Mouse (Mus musculus) right cerebral cortex, postnatal 4 days (tissue): ENCODE data around the gene Gm906.
"Not testable (repeated sequence)": the region's sequence is repeated elsewhere in the genome, so short reads cannot be mapped to it uniquely, and the experiment has no call there.

ENCODE experiments used
- DNase-seq: peaks from one replicate; pipeline ENCODE4 v3.0.0-alpha.2; 2022

The Gm906 gene

GRCm38 (mm10) chr13:50250208-50250607 is at the start of gene Gm906:
TSS of gene Gm906 (minus strand) at chr13:50250308.
- not testable (repeated sequence) for DNase-seq

GRCm38 (mm10) chr13:50283308-50283707 is 33.2 kb upstream of the Gm906 start:
- DNase-seq = not testable (repeated sequence)

- no peak for DNase-seq
Observed at GRCm38 (mm10) chr13:50236487-50236886, 13.6 kb downstream of the Gm906 start.

GRCm38 (mm10) chr13:50211842-50212241 is 38.3 kb downstream of the Gm906 start:
- peak; percentile 9 for DNase-seq

DNA sequence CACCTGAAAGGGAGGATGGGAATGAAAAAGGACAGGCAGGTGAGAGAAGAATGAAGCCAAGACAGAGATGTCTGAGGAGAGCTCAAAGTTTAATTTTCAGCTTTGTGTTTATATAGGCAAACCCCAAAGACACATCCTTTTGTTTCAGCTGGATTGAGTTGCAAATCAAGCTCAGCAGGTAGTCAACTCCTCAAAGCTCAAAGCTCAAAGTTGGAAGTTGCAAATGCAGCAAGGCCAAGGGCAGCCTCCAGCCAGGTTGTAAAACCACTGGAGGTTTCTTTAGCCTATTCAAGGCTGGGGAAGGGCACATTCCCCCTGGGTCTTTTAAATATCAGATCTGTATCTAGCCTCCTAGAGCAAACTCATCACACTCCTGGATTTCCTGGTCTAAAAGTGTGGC is 39.9 kb downstream of the Gm906 start:
- DNase-seq = not testable (repeated sequence)

DNA sequence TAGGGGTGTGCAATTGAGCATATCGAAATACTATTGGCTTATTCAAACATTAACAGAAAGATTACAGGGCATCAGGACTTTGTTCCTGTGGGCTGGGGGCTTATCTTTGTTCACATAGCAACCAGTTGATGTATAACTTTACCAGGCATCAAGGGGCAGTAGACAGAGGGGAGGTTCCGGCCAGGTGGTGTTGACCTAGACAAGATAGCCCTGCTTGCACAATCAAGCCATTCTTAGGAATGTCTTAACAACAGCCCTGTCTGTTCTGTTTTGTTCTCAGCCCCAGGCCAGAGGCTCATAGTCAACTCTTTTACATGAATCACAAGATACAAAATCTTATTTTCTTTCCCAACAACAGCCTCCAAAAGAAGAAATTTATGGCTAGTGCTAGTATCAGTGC is 40.5 kb downstream of the Gm906 start:
- DNase-seq = not testable (repeated sequence)

- no peak for DNase-seq
Observed at GRCm38 (mm10) chr13:50207966-50208365, 42.1 kb downstream of the Gm906 start.

- not testable (repeated sequence) for DNase-seq
Observed at GRCm38 (mm10) chr13:50196831-50197230, 53.3 kb downstream of the Gm906 start.
